Mouse (Mus musculus): ENCODE measurements around the gene Olfr742.

The Olfr742 gene

DNA sequence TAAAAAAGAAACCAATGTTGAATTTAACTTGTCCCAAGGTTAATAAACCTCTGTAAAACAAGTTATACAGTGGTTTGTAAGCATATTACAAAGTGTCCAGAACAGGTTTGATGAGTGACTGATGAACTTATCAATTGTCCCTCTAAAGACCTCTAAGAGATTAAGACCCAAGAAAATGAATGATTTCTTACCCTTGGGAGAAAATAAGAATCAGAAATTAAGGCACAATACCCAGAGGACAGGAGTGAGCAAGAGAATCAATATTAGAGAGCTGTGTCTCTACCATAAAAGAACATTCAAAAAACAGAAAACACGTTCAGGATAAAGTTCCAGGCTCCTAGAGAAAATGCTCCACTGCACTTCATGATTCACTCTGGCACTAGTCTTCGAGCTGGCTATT is at the start of gene Olfr742:
Gene Olfr742 (plus strand): TSS at position 301 of the 400 bp plus-strand sequence.
- no peak for DNase-seq

DNA sequence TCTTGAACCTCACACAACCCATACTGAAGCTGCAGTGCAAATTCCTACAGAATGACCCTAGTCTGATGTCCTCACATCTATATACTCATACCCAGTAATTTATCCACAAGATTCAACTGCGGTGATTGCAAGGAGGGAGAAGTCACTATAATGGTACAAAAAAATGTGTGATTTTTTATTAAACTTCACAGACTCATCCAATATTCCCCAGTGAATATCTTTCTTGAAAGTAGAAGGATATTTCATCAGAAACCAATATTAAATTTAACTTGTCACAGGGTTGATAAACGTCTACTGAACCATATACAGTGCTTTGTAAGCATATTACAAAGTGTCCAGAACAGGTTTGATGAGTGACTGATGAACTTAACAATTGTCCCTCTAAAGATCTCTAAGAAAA is 31.0 kb upstream of the Olfr742 start, which contains the start of gene Olfr741:
Gene Olfr741 (plus strand): TSS at position 301 of the 400 bp plus-strand sequence.
- DNase-seq, result no peak

DNA sequence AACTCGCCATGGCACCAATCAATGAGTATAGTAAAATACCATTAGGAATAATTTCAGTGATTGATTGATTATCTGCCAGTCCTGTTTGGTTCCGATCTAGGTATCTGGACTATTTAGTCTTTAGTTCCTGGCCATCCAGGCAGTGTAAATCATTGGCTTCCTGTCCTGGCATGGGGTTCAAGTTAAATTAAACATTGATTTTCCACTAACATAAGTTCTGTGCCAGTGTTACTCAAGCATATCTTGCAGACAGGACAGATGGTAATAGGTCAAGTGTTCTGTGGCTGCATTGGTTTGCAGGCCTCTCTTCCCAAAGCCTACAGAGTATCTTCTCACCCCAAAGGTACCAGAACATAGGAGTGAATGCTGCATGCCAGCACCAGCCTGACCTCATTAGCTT is 25.0 kb upstream of the Olfr742 start:
- DNase-seq, result no peak

- DNase-seq, result no peak
Observed at GRCm38 (mm10) chr14:50521539-50521938, 18.1 kb downstream of the Olfr742 start, which contains the start of gene Olfr743. Gene Olfr743 (plus strand): TSS chr14:50521839.

- no peak for DNase-seq
Observed at GRCm38 (mm10) chr14:50552734-50553133, 49.3 kb downstream of the Olfr742 start.
